Mouse (Mus musculus) stomach, embryonic 14.5 days (tissue): ENCODE results near the gene Hoxd10. TPM values are rescaled to one million over a fixed set of nuclear protein-coding genes. Genes with fewer than 3 reads are reported as not detected.

Source experiments
- ATAC-seq: fragments of 200-750 bp; cut with Nextera tagmentation; 2 replicates; pipeline ENCODE4 v1.8.0; 2017; ENCODE audit warnings: low read depth, moderate TSS enrichment; ENCODE audit not compliant: insufficient number of reproducible peaks, insufficient read depth, low FRiP score
- H3K27ac ChIP-seq: fragments of 300-500 bp; sonication (generic); 2 replicates; pipeline ENCODE4 v1.5.1; 2014; ENCODE audit warnings: mild to moderate bottlenecking, low read length, moderate library complexity, mixed read lengths
- H3K27me3 ChIP-seq: fragments of 300-500 bp; sonication (generic); 2 replicates; pipeline ENCODE4 v1.6.1; 2014; ENCODE audit warnings: low read length, control low read depth, mixed read lengths; ENCODE audit not compliant: control insufficient read depth, insufficient read depth
- H3K36me3 ChIP-seq: fragments of 300-500 bp; sonication (generic); 2 replicates; pipeline ENCODE4 v1.6.1; 2014; ENCODE audit warnings: mild to moderate bottlenecking, control low read depth, low read length, moderate library complexity, mixed read lengths; ENCODE audit not compliant: control insufficient read depth, insufficient read depth
- H3K4me1 ChIP-seq: fragments of 300-500 bp; sonication (generic); 2 replicates; pipeline ENCODE4 v1.6.1; 2014; ENCODE audit warnings: low read length, control low read depth, mixed read lengths; ENCODE audit not compliant: control insufficient read depth, insufficient read depth
- H3K4me2 ChIP-seq: fragments of 300-500 bp; sonication (generic); replicated peaks from 2 replicates; pipeline ENCODE4 v1.6.1; 2014; ENCODE audit warnings: low read depth, low read length, control low read depth
- H3K4me3 ChIP-seq: fragments of 300-500 bp; sonication (generic); 2 replicates; pipeline ENCODE4 v1.5.1; 2014; ENCODE audit warnings: low read depth, low read length, control low read depth
- H3K9ac ChIP-seq: fragments of 300-500 bp; sonication (generic); replicated peaks from 2 replicates; pipeline ENCODE4 v1.6.1; 2014; ENCODE audit warnings: low read depth, mild to moderate bottlenecking, control low read depth, low read length, moderate library complexity, mixed read lengths
- H3K9me3 ChIP-seq: fragments of 300-500 bp; sonication (generic); 2 replicates; pipeline ENCODE4 v1.6.1; 2016; ENCODE audit warnings: low read depth, low read length, control low read depth; ENCODE audit not compliant: control insufficient read depth
- WGBS: fragments of 180-500 bp; shearing (Covaris S2); extraction: QIAGEN DNeasy Blood & Tissue Kit; methylation state at CpG from one replicate; pipeline ENCODE4 v1.1.7; 2014; 5-methylcytosine and 5-hydroxymethylcytosine counted together
- microRNA counts: library from miRNA; unstranded; fragments of <30 nt; microRNA quantifications from one replicate; lab custom pipeline; 2016
- microRNA-seq: library from miRNA; unstranded; fragments of <30 nt; microRNA quantifications from one replicate; pipeline ENCODE4, GENCODE M21; 2016
- polyA plus RNA-seq: library from polyadenylated mRNA; unstranded; fragments of >200 nt; fragmentation: Nextera tagmentation; extraction: Ambion mirVana; gene quantifications from 2 replicates; pipeline ENCODE4 v1.2.1, GENCODE M21; 2014

Gene Hoxd10
- polyA plus RNA-seq, 1 experiment from 2014 or later = not detected

DNA sequence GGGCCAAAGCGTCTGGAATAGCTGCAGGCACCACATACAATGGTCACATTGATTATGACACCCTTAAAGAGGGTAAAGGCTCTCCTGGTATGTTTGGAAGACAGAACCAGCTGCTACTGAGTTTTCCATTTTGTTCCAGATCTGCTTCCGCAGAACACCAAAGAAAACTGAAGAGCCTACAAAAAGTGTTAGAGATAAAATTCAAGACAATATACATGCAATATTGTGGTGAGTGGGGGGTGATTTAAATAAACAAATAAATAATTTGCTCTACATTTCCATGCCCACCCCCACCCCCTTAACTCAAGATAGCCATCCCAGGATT lies 47.7 kb downstream of the Hoxd10 start:
- no peaks in the 10 kb centered on the region for H3K36me3 ChIP-seq
- peaks cover 74% of the 10 kb centered on the region for H3K27me3 ChIP-seq
- WGBS = 17% methylated on average over 2 of the region's 2 CpGs
- H3K4me3 ChIP-seq = 0 out of 2 replicates have a peak overlapping the region, but pooled peaks have one; percentile 5
- H3K4me2 ChIP-seq = no peak overlapping the region
- H3K4me1 ChIP-seq = no peaks in the 10 kb centered on the region
- H3K9me3 ChIP-seq = no peaks in the 10 kb centered on the region
- H3K27ac ChIP-seq = no peak overlapping the region
- H3K9ac ChIP-seq = no peak overlapping the region
- no peak for ATAC-seq

DNA sequence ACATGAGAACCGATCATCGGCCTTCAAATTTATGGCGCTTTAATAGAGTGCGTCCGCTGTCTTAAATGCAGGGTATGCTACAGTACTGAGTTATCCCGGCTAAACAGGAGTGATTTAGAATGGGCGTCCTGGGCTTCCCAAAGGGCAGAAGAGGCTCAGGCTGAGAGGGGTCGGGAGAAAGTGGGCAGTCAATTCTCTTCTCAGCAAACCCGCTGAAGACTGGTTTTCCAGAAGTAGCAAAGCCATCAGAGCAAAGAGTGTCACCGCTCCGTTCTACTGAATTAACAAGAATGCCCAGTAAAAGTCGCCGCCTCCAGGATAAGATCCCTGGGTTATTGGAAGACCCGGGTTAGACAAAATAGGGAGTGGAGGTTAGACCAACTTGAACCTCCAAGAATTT lies 48.1 kb downstream of the Hoxd10 start:
- Histone ChIP-seq H3K4me2 (peak overlapping the region; percentile 15; the same call in 1 of the 2 replicates), H3K27me3 (peaks cover 74% of the 10 kb centered on the region), H3K27ac (no peak overlapping the region), H3K4me1 (no peaks in the 10 kb centered on the region), H3K9ac (no peak overlapping the region), H3K4me3 (no peak overlapping the region), H3K9me3 (no peaks in the 10 kb centered on the region), H3K36me3 (no peaks in the 10 kb centered on the region)
- WGBS = 3% methylated on average over 14 of the region's 14 CpGs
- no peak for ATAC-seq

DNA sequence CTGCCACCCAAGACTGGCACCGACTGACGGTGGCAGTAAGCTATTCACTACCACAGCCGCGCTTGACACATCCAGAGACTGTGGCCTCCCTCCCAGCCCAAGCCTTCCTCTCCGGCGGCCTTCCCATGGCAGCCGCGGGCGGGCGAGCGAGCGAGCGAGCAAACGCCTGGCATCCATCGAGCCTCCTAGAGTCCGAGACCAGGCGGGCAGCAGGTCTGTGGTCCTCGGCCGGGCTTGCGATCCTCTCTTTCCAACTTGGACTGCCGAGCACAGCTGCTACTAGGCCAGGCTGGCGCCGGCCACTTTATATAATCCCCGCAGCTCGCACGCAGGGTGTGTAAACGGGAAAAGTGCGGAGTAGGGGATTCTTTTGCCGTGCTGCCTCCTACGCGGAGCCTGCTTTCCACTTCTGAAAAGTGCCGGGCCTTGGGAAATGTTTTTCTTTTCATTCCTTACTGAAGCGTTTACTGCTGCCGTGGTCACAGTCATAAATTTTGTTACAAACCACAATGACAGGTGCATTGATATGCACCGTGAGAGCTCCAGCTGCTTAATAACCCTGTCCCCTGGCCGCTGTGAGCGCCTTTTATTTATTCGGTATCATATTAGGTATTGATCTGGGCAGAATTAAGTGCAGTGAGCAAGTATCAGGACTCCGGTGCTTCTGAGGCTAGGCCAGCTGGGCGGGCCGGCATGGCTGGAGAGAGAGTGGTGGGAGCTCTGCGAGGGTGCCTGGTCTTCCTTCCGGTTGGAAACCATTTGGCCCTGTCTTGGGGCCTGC lies 48.8 kb downstream of the Hoxd10 start:
- Histone ChIP-seq H3K36me3 (no peaks in the 10 kb centered on the region), H3K27me3 (peaks cover 77% of the 10 kb centered on the region), H3K4me1 (no peaks in the 10 kb centered on the region), H3K9ac (no peak overlapping the region), H3K9me3 (no peaks in the 10 kb centered on the region), H3K27ac (no peak overlapping the region; the same call in 1 of the 2 replicates), H3K4me2 (peak overlapping the region; percentile 15; the same call in 1 of the 2 replicates), H3K4me3 (peak overlapping the region; percentile 16; the same call in 1 of the 2 replicates)
- 0 out of 2 replicates have a peak, but pooled peaks have one; percentile 40 for ATAC-seq
- 4% methylated on average over 43 of the region's 43 CpGs for WGBS

- Histone ChIP-seq H3K27me3 (peaks cover 85% of the 10 kb centered on the region), H3K4me2 (no peak overlapping the region), H3K4me3 (no peak overlapping the region), H3K36me3 (no peaks in the 10 kb centered on the region), H3K27ac (no peak overlapping the region), H3K9ac (no peak overlapping the region), H3K4me1 (no peaks in the 10 kb centered on the region), H3K9me3 (no peaks in the 10 kb centered on the region)
- 39% methylated on average over 2 of the region's 3 CpGs for WGBS
- ATAC-seq = no peak
Observed at GRCm38 (mm10) chr2:74741252-74741978, 49.7 kb downstream of the Hoxd10 start.

DNA sequence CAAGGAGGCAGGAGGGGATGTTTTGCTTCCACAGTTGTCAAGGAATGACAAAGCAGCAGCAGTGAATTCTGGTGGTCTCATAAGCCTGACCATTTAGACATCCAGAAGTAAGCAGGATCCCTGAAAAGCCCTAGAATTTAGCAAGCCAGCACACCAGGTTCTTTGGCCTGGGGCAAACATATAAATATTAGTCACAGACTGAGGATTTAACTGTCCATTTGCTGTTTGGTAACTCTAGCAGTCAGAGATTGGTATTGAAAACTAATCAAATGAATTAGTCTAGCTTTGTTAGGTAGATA lies 50.2 kb downstream of the Hoxd10 start:
- Histone ChIP-seq H3K9ac (no peak overlapping the region), H3K4me1 (no peaks in the 10 kb centered on the region), H3K36me3 (no peaks in the 10 kb centered on the region), H3K27ac (no peak overlapping the region), H3K4me2 (no peak overlapping the region), H3K27me3 (peaks cover 85% of the 10 kb centered on the region), H3K4me3 (no peak overlapping the region), H3K9me3 (no peaks in the 10 kb centered on the region)
- no peak for ATAC-seq

MicroRNAs encoded within 50 kb of the gene (microRNA counts, 519-probe panel; counts per million panel counts)
- 2,836 counts per million, percentile 49 among the panel's probes with 10 or more counts for microRNA mmu-miR-10b (lab: Ali Mortazavi, UCI)

Small RNA genes lying within 50 kb of the gene (microRNA-seq; reads per million reads assigned to microRNA genes)
- gene Gm44463 (not detected), gene Mir10b (4,100 reads per million, percentile 86 among the genes with 10 or more reads in this experiment)

Other genes starting within 250 kb of the Hoxd10 start
- 28.2 and 28.9 TPM in 2 replicates for gene Lnpk, start 112.5 kb upstream of the Hoxd10 start, polyA plus RNA-seq
- gene Evx2, start 32.4 kb upstream of the Hoxd10 start, polyA plus RNA-seq = not detected in 2 replicates
- gene Hoxd13, start 23.6 kb upstream of the Hoxd10 start, polyA plus RNA-seq = not detected in 2 replicates
- gene Hoxd12, start 16.9 kb upstream of the Hoxd10 start, polyA plus RNA-seq = not detected in 2 replicates
- gene Hoxd11, start 12.4 kb upstream of the Hoxd10 start, polyA plus RNA-seq = not detected in 2 replicates
- 0.22 and 0.41 TPM in 2 replicates for gene Hoxd9, start 5.8 kb downstream of the Hoxd10 start, polyA plus RNA-seq
- gene Hoxd8, start 12.7 kb downstream of the Hoxd10 start, polyA plus RNA-seq = 2.6 and 2.9 TPM in 2 replicates
- 14.5 and 16.2 TPM in 2 replicates for gene Hoxd3, start 20.0 kb downstream of the Hoxd10 start, polyA plus RNA-seq
- 0.81 and 0.87 TPM in 2 replicates for gene Hoxd4, start 20.0 kb downstream of the Hoxd10 start, polyA plus RNA-seq
- 0.10 TPM in 1 of 2 replicates, not detected in the other for gene Gm28230, start 34.8 kb downstream of the Hoxd10 start, polyA plus RNA-seq
- gene Hoxd1, start 71.1 kb downstream of the Hoxd10 start, polyA plus RNA-seq = 0.13 TPM in 1 of 2 replicates, not detected in the other
- 117 and 120 TPM in 2 replicates for gene Mtx2, start 133.9 kb downstream of the Hoxd10 start, polyA plus RNA-seq